Mouse (Mus musculus) heart, adult 2 months (tissue): ENCODE data around the gene Upk3a.

Experiments used
- EP300 ChIP-seq: fragments of 200-500 bp; IDR thresholded peaks from 2 replicates; pipeline ENCODE4 v1.6.1; 2011; ENCODE audit warnings: low read depth, low read length, control low read depth; ENCODE audit not compliant: insufficient read depth
- POLR2A ChIP-seq: fragments of 200-500 bp; IDR thresholded peaks from 2 replicates; pipeline ENCODE4 v1.6.1; 2011; ENCODE audit warnings: mild to moderate bottlenecking, low read depth, low read length, control low read depth; ENCODE audit not compliant: insufficient read depth

DNA sequence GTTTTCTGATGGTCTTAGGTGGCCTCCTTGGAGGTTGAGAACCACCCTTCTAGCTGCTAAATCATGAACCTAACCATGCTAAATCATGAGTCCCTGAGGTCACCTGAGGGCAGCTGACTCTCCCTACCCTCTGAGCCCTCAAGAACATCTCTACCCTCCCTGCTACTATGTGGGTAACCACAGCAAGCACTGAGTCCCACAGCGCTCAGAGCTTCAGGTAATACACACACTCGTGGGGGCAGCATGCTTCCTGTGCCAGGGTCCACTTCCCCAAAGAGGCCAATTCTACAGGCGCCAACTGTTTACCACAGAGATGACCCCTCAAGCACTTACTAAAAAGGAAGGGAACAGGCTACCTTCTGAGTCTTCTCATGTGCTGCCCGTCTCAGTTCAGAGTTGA lies 48.4 kb upstream of the Upk3a start:
- TF ChIP-seq POLR2A: no peak
- TF ChIP-seq EP300: no peak
